Mouse (Mus musculus) lung, embryonic 16.5 days (tissue): ENCODE measurements around the gene Lrrc75a. TPM values are rescaled to one million over a fixed set of nuclear protein-coding genes. Genes with fewer than 3 reads are reported as not detected.

ENCODE experiments used
- ATAC-seq: fragments of 200-750 bp; cut with Nextera tagmentation; 2 replicates; pipeline ENCODE4 v1.8.0; 2017; ENCODE audit warnings: low read depth, mild to moderate bottlenecking, moderate library complexity
- H3K27ac ChIP-seq: fragments of 300-500 bp; sonication (generic); 2 replicates; pipeline ENCODE4 v1.5.1; 2014; ENCODE audit warnings: mild to moderate bottlenecking, control low read depth, low read length
- H3K27me3 ChIP-seq: fragments of 300-500 bp; sonication (generic); 2 replicates; pipeline ENCODE4 v1.6.1; 2014; ENCODE audit warnings: low read depth, low read length, mixed read lengths; ENCODE audit not compliant: control insufficient read depth, insufficient read depth
- H3K36me3 ChIP-seq: fragments of 300-500 bp; sonication (generic); 2 replicates; pipeline ENCODE4 v1.6.1; 2014; ENCODE audit warnings: low read length; ENCODE audit not compliant: control insufficient read depth, insufficient read depth
- H3K4me1 ChIP-seq: fragments of 300-500 bp; sonication (generic); replicated peaks from 2 replicates; pipeline ENCODE4 v1.6.1; 2014; ENCODE audit warnings: low read length, mixed read lengths; ENCODE audit not compliant: control insufficient read depth, insufficient read depth
- H3K4me2 ChIP-seq: fragments of 300-500 bp; sonication (generic); 2 replicates; pipeline ENCODE4 v1.6.1; 2014; ENCODE audit warnings: low read depth, low read length, control low read depth
- H3K4me3 ChIP-seq: fragments of 300-500 bp; sonication (generic); 2 replicates; pipeline ENCODE4 v1.5.1; 2014; ENCODE audit warnings: mild to moderate bottlenecking, low read length, control low read depth
- H3K9ac ChIP-seq: fragments of 300-500 bp; sonication (generic); 2 replicates; pipeline ENCODE4 v1.6.1; 2014; ENCODE audit warnings: low read length, control low read depth
- H3K9me3 ChIP-seq: fragments of 300-500 bp; sonication (generic); 2 replicates; pipeline ENCODE4 v1.6.1; 2016; ENCODE audit warnings: low read length; ENCODE audit not compliant: control insufficient read depth
- WGBS: fragments of 180-500 bp; shearing (Covaris S2); extraction: QIAGEN DNeasy Blood & Tissue Kit; methylation state at CpG from one replicate; pipeline ENCODE4 v1.1.7; 2014; 5-methylcytosine and 5-hydroxymethylcytosine counted together
- polyA plus RNA-seq: library from polyadenylated mRNA; unstranded; fragments of >200 nt; fragmentation: Nextera tagmentation; extraction: Ambion mirVana; gene quantifications from 2 replicates; pipeline ENCODE4 v1.2.1, GENCODE M21; 2015

The Lrrc75a gene
- polyA plus RNA-seq, 1 experiment from 2014 or later: 11.8 TPM

GRCm38 (mm10) chr11:62612604-62613003, 35.7 kb downstream of the Lrrc75a start:
- Histone ChIP-seq H3K9me3 (no peaks in the 10 kb centered on the region), H3K27ac (no peak overlapping the region), H3K27me3 (no peaks in the 10 kb centered on the region), H3K9ac (no peak overlapping the region), H3K4me3 (no peak overlapping the region), H3K4me1 (peaks cover 8% of the 10 kb centered on the region; the same call in 1 of the 2 replicates), H3K4me2 (no peak overlapping the region), H3K36me3 (peaks cover 8% of the 10 kb centered on the region)
- no peak for ATAC-seq
- 82% methylated on average over 10 of the region's 10 CpGs for WGBS

- WGBS: 75% methylated on average over 6 of the region's 6 CpGs
- no peak overlapping the region for H3K9ac ChIP-seq
- H3K9me3 ChIP-seq: no peaks in the 10 kb centered on the region
- H3K36me3 ChIP-seq: peaks cover 20% of the 10 kb centered on the region
- H3K27ac ChIP-seq: no peak overlapping the region
- no peaks in the 10 kb centered on the region for H3K27me3 ChIP-seq
- H3K4me1 ChIP-seq: peaks cover 15% of the 10 kb centered on the region
- H3K4me2 ChIP-seq: no peak overlapping the region
- no peak overlapping the region for H3K4me3 ChIP-seq
- ATAC-seq: no peak
These were observed 38.0 kb downstream of the Lrrc75a start for GRCm38 (mm10) chr11:62610304-62610703.

GRCm38 (mm10) chr11:62608826-62609675, 39.3 kb downstream of the Lrrc75a start:
- Histone ChIP-seq H3K4me2 (no peak overlapping the region), H3K9me3 (no peaks in the 10 kb centered on the region), H3K4me3 (no peak overlapping the region), H3K27me3 (no peaks in the 10 kb centered on the region), H3K36me3 (peaks cover 33% of the 10 kb centered on the region), H3K4me1 (peaks cover 25% of the 10 kb centered on the region), H3K9ac (no peak overlapping the region), H3K27ac (no peak overlapping the region)
- no peak for ATAC-seq
- WGBS: 64% methylated on average over 10 of the region's 10 CpGs

- Histone ChIP-seq H3K9me3 (no peaks in the 10 kb centered on the region), H3K27me3 (no peaks in the 10 kb centered on the region), H3K36me3 (peaks cover 35% of the 10 kb centered on the region), H3K4me1 (peaks cover 23% of the 10 kb centered on the region), H3K9ac (no peak overlapping the region), H3K27ac (no peak overlapping the region), H3K4me2 (no peak overlapping the region), H3K4me3 (no peak overlapping the region)
- ATAC-seq: no peak
- WGBS: 83% methylated on average over 1 of the region's 1 CpGs
These were observed 40.4 kb downstream of the Lrrc75a start for GRCm38 (mm10) chr11:62607952-62608201.

GRCm38 (mm10) chr11:62607170-62607951, 41.0 kb downstream of the Lrrc75a start:
- WGBS: 56% methylated on average over 10 of the region's 10 CpGs
- H3K4me3 ChIP-seq: no peak overlapping the region
- no peak overlapping the region for H3K27ac ChIP-seq
- H3K9me3 ChIP-seq: no peaks in the 10 kb centered on the region
- no peak for ATAC-seq
- H3K27me3 ChIP-seq: no peaks in the 10 kb centered on the region
- H3K36me3 ChIP-seq: peaks cover 35% of the 10 kb centered on the region
- H3K4me1 ChIP-seq: peaks cover 23% of the 10 kb centered on the region
- H3K9ac ChIP-seq: 0 out of 2 replicates have a peak overlapping the region, but pooled peaks have one; percentile 5
- H3K4me2 ChIP-seq: no peak overlapping the region

- H3K27ac ChIP-seq: no peak overlapping the region
- ATAC-seq: no peak
- H3K27me3 ChIP-seq: no peaks in the 10 kb centered on the region
- WGBS: 42% methylated on average over 10 of the region's 10 CpGs
- H3K36me3 ChIP-seq: peaks cover 35% of the 10 kb centered on the region
- peaks cover 29% of the 10 kb centered on the region for H3K4me1 ChIP-seq
- no peak overlapping the region for H3K4me2 ChIP-seq
- 0 out of 2 replicates have a peak overlapping the region, but pooled peaks have one; percentile 5 for H3K9ac ChIP-seq
- no peak overlapping the region for H3K4me3 ChIP-seq
- H3K9me3 ChIP-seq: no peaks in the 10 kb centered on the region
These were observed 41.8 kb downstream of the Lrrc75a start for GRCm38 (mm10) chr11:62606299-62607169.

GRCm38 (mm10) chr11:62605619-62606298, 42.6 kb downstream of the Lrrc75a start:
- H3K4me3 ChIP-seq: peak overlapping the region; percentile 6; the same call in 1 of the 2 replicates
- ATAC-seq: no peak
- H3K27me3 ChIP-seq: no peaks in the 10 kb centered on the region
- WGBS: 32% methylated on average over 10 of the region's 10 CpGs
- H3K4me1 ChIP-seq: peaks cover 30% of the 10 kb centered on the region
- H3K27ac ChIP-seq: 0 out of 2 replicates have a peak overlapping the region, but pooled peaks have one; percentile 5
- H3K9me3 ChIP-seq: no peaks in the 10 kb centered on the region
- peaks cover 35% of the 10 kb centered on the region for H3K36me3 ChIP-seq
- no peak overlapping the region for H3K4me2 ChIP-seq
- no peak overlapping the region; the same call in 1 of the 2 replicates for H3K9ac ChIP-seq

DNA sequence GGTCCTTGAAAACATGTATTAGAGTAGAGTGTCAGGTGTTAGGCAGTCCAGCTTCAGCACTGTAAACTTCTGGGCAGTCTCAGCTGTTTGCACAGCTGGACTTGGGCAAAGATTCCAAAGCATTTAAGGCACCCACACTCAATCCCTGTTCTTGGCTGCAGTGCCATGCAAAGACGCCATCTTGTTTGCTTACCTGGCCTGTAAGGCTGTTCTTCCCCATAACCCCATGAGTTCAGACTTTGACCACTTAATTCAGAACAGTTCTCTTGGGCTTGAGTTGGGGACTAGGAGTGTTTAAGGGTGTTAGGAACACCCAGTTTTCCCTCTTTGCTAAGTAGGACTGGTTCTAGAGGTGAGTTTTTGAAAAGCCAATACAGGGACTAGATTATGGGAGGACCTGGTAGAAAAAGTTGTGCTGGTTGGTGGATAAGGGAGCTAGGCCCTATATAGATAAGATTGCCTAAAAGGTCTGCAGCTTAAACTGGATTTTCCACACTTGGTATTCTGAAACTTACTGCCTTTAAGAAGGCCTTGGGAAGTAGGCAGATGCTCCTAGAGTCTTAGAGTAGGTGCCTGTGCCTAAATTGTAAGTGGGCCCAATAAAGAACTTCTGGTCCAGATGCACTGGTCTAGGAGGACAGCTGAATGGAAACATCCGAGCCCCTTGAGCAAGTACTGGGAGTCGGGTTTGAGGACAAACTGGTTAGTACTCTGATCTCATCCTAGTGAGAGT, 43.3 kb downstream of the Lrrc75a start:
- WGBS: 18% methylated on average over 3 of the region's 3 CpGs
- peak overlapping the region; percentile 72 for H3K4me2 ChIP-seq
- peak overlapping the region; percentile 21; the same call in 1 of the 2 replicates for H3K9ac ChIP-seq
- no peaks in the 10 kb centered on the region for H3K9me3 ChIP-seq
- H3K36me3 ChIP-seq: peaks cover 35% of the 10 kb centered on the region
- no peaks in the 10 kb centered on the region for H3K27me3 ChIP-seq
- peaks cover 30% of the 10 kb centered on the region for H3K4me1 ChIP-seq
- no peak for ATAC-seq
- H3K27ac ChIP-seq: peak overlapping the region; percentile 42; the same call in 1 of the 2 replicates
- H3K4me3 ChIP-seq: peak overlapping the region; percentile 81
